ENCODE assay signal across 27 mouse cellular contexts in genomic region chr10:93128566-93128965, GRCm38 (mm10).
"Had no signal": no experiment of that assay in that cellular context is flagged by ENCODE, and none has a peak within 500 bp of the region (broad histone marks: within the 10 kb centered on the region; RNA-seq: fewer than 3 reads in every experiment).

No protein-coding gene starts in this region.

- H3K4me3 ChIP-seq: gastrocnemius, adult 2 months; heart, adult 2 months; heart, embryonic 13.5 days; heart, embryonic 15.5 days; hindbrain, embryonic 13.5 days; hindbrain, embryonic 15.5 days; kidney, embryonic 15.5 days; limb, embryonic 13.5 days; limb, embryonic 15.5 days; liver, embryonic 12.5 days had no signal

- H3K9ac ChIP-seq: heart, embryonic 13.5 days; heart, embryonic 15.5 days; hindbrain, embryonic 13.5 days; hindbrain, embryonic 15.5 days; kidney, embryonic 15.5 days; limb, embryonic 13.5 days; limb, embryonic 15.5 days; liver, embryonic 12.5 days; liver, embryonic 14.5 days had no signal

- H3K36me3 ChIP-seq: heart, embryonic 13.5 days; heart, embryonic 15.5 days; hindbrain, embryonic 13.5 days; hindbrain, embryonic 15.5 days; kidney, embryonic 15.5 days; limb, embryonic 13.5 days; limb, embryonic 15.5 days; liver, embryonic 12.5 days had no signal

- DNase-seq: gastrocnemius, adult 2 months; gastrocnemius, postnatal 10 days; gastrocnemius, postnatal 25 days; heart, adult 2 months; heart, postnatal 14 days; heart, postnatal 36 days; kidney, adult 11 months; kidney, adult 2 months; kidney, adult 9 months; kidney, postnatal 14 days; kidney, postnatal 36 days; layer of hippocampus, adult 9-11 months; layer of hippocampus, postnatal 36 days; left cerebral cortex, postnatal 4 days had no signal

- ATAC-seq: hindbrain, postnatal 0 days; intestine, embryonic 16.5 days; liver, embryonic 12.5 days had no signal

- H3K27ac ChIP-seq: gastrocnemius, adult 2 months; heart, adult 2 months; heart, embryonic 13.5 days; heart, embryonic 15.5 days; hindbrain, embryonic 13.5 days; hindbrain, embryonic 15.5 days; hindbrain, postnatal 0 days; kidney, embryonic 15.5 days; kidney, postnatal 0 days; limb, embryonic 13.5 days; limb, embryonic 15.5 days; liver, embryonic 12.5 days; liver, embryonic 14.5 days had no signal

- H3K9me3 ChIP-seq: heart, embryonic 13.5 days; heart, embryonic 15.5 days; hindbrain, embryonic 13.5 days; hindbrain, embryonic 15.5 days; kidney, embryonic 15.5 days; limb, embryonic 13.5 days; limb, embryonic 15.5 days; liver, embryonic 12.5 days had no signal

- H3K27me3 ChIP-seq: heart, embryonic 13.5 days; heart, embryonic 15.5 days; hindbrain, embryonic 13.5 days; hindbrain, embryonic 15.5 days; kidney, embryonic 15.5 days; limb, embryonic 13.5 days; limb, embryonic 15.5 days; liver, embryonic 12.5 days had no signal

- H3K4me1 ChIP-seq: heart, embryonic 15.5 days; hindbrain, embryonic 13.5 days; hindbrain, embryonic 15.5 days; kidney, embryonic 15.5 days had no signal

- H3K4me2 ChIP-seq: heart, embryonic 11.5 days; heart, embryonic 13.5 days; heart, embryonic 15.5 days; hindbrain, embryonic 13.5 days; hindbrain, embryonic 15.5 days; kidney, embryonic 15.5 days; limb, embryonic 13.5 days; limb, embryonic 15.5 days; liver, embryonic 12.5 days had no signal
